Mouse (Mus musculus) MEL (cell line): Measurements from ENCODE around the gene Sdccag8. TPM values are rescaled to one million over a fixed set of nuclear protein-coding genes. Genes with fewer than 3 reads are reported as not detected.

Experiments
- DNase-seq: peaks from one replicate; pipeline ENCODE4 v3.0.0; 2011; ENCODE audit warnings: low read depth, low spot score
- H3K27ac ChIP-seq: 2 replicates; pipeline ENCODE4 v1.5.1; 2012; ENCODE audit warnings: low read depth, mild to moderate bottlenecking, control low read depth, low read length, moderate library complexity; ENCODE audit not compliant: control insufficient read depth
- H3K27me3 ChIP-seq, 2 experiments: fragments of 150-350 bp in 1 of 2; sonication (generic) in 1 of 2; 2 replicates each; pipeline ENCODE4 v1.6.1; 2012; ENCODE audit warnings: low read length in 2 of 2, mild to moderate bottlenecking in 2 of 2, improper control_type of control experiment in 1 of 2, moderate library complexity in 1 of 2; ENCODE audit not compliant: insufficient read depth in 2 of 2, control insufficient read depth in 1 of 2
- H3K36me3 ChIP-seq, 2 experiments: 2 replicates each; pipeline ENCODE4 v1.6.1; 2012 to 2014; ENCODE audit warnings: low read length in 2 of 2, improper control_type of control experiment in 1 of 2, inconsistent platforms in 1 of 2, mild to moderate bottlenecking in 1 of 2; ENCODE audit not compliant: insufficient read depth in 2 of 2, control insufficient read depth in 1 of 2
- H3K4me1 ChIP-seq, 2 experiments: fragments of 150-350 bp in 1 of 2; sonication (generic) in 1 of 2; 2 replicates each; pipeline ENCODE4 v1.6.1; 2012; ENCODE audit warnings: low read length in 2 of 2, improper control_type of control experiment in 1 of 2, mild to moderate bottlenecking in 1 of 2; ENCODE audit not compliant: insufficient read depth in 2 of 2, control insufficient read depth in 1 of 2
- H3K4me3 ChIP-seq, 2 experiments: fragments of 150-350 bp in 1 of 2; sonication (generic) in 1 of 2; 2 replicates each; pipeline ENCODE4 v1.5.1; 2012; ENCODE audit warnings: low read depth in 2 of 2, low read length in 2 of 2, mild to moderate bottlenecking in 2 of 2, moderate library complexity in 2 of 2, control low read depth in 1 of 2, improper control_type of control experiment in 1 of 2; ENCODE audit not compliant: control insufficient read depth in 1 of 2, insufficient read depth in 1 of 2
- H3K79me2 ChIP-seq: 2 replicates; pipeline ENCODE4 v1.6.1; 2012; ENCODE audit warnings: mild to moderate bottlenecking, low read length, moderate library complexity; ENCODE audit not compliant: control insufficient read depth, poor library complexity, insufficient read depth
- H3K9ac ChIP-seq: 2 replicates; pipeline ENCODE4 v1.6.1; 2012; ENCODE audit warnings: low read depth, mild to moderate bottlenecking, control low read depth, low read length, moderate library complexity; ENCODE audit not compliant: control insufficient read depth, poor library complexity, severe bottlenecking
- H3K9me3 ChIP-seq: fragments of 150-350 bp; sonication (generic); replicated peaks from 2 replicates; pipeline ENCODE4 v1.6.1; 2012; ENCODE audit warnings: mild to moderate bottlenecking, low read length, improper control_type of control experiment, moderate library complexity; ENCODE audit not compliant: insufficient read depth
- BHLHE40 ChIP-seq: IDR thresholded peaks from 2 replicates; pipeline ENCODE4 v1.6.1; 2012; ENCODE audit warnings: low read depth, mild to moderate bottlenecking, inconsistent platforms, low read length, improper control_type of control experiment, borderline replicate concordance
- CHD1 ChIP-seq: IDR thresholded peaks from 2 replicates; pipeline ENCODE4 v1.6.1; 2012; ENCODE audit warnings: low read depth, mild to moderate bottlenecking, inconsistent platforms, low read length, improper control_type of control experiment
- ELF1 ChIP-seq: IDR thresholded peaks from 2 replicates; pipeline ENCODE4 v1.6.1; 2014; ENCODE audit warnings: low read depth, mild to moderate bottlenecking, inconsistent platforms, low read length, improper control_type of control experiment, moderate library complexity
- EP300 ChIP-seq, 2 experiments: IDR thresholded peaks; 2 replicates each; pipeline ENCODE4 v1.6.1; 2011; ENCODE audit warnings: improper control_type of control experiment in 2 of 2, low read length in 2 of 2, low read depth in 1 of 2, mild to moderate bottlenecking in 1 of 2
- ETS1 ChIP-seq: IDR thresholded peaks from 2 replicates; pipeline ENCODE4 v1.6.1; 2012; ENCODE audit warnings: low read depth, mild to moderate bottlenecking, inconsistent platforms, low read length, improper control_type of control experiment, moderate library complexity
- GATA1 ChIP-seq: IDR thresholded peaks from 2 replicates; pipeline ENCODE4 v1.6.1; 2011; ENCODE audit warnings: low read depth, low read length, improper control_type of control experiment
- HCFC1 ChIP-seq: IDR thresholded peaks from 2 replicates; pipeline ENCODE4 v1.6.1; 2012; ENCODE audit warnings: low read depth, mild to moderate bottlenecking, inconsistent platforms, low read length, improper control_type of control experiment, moderate library complexity
- MAX ChIP-seq: IDR thresholded peaks from 2 replicates; pipeline ENCODE4 v1.6.1; 2011; ENCODE audit warnings: low read length, improper control_type of control experiment
- MYB ChIP-seq: IDR thresholded peaks from 2 replicates; pipeline ENCODE4 v1.6.1; 2011; ENCODE audit warnings: mild to moderate bottlenecking, low read depth, low read length, improper control_type of control experiment
- POLR2A ChIP-seq, 2 experiments: IDR thresholded peaks; 2 replicates each; pipeline ENCODE4 v1.6.1; 2011 to 2012; ENCODE audit warnings: low read length in 2 of 2, mild to moderate bottlenecking in 2 of 2, control low read depth in 1 of 2, improper control_type of control experiment in 1 of 2, low read depth in 1 of 2, moderate library complexity in 1 of 2; ENCODE audit not compliant: control insufficient read depth in 1 of 2, insufficient read depth in 1 of 2, poor library complexity in 1 of 2
- POLR2AphosphoS2 ChIP-seq: IDR thresholded peaks from 2 replicates; pipeline ENCODE4 v1.6.1; 2011; ENCODE audit warnings: low read length, improper control_type of control experiment
- POLR2AphosphoS5 ChIP-seq: IDR thresholded peaks from 2 replicates; pipeline ENCODE4 v1.6.1; 2012; ENCODE audit warnings: low read depth, borderline replicate concordance, mild to moderate bottlenecking, inconsistent platforms, low read length, moderate library complexity, mixed read lengths
- RCOR1 ChIP-seq: IDR thresholded peaks from 2 replicates; pipeline ENCODE4 v1.6.1; 2012; ENCODE audit warnings: low read depth, mild to moderate bottlenecking, inconsistent platforms, low read length, improper control_type of control experiment
- SIN3A ChIP-seq: IDR thresholded peaks from 2 replicates; pipeline ENCODE4 v1.6.1; 2012; ENCODE audit warnings: low read length, improper control_type of control experiment, inconsistent platforms
- SMC3 ChIP-seq: IDR thresholded peaks from 2 replicates; pipeline ENCODE4 v1.6.1; 2011; ENCODE audit warnings: low read depth, low read length, improper control_type of control experiment
- TCF12 ChIP-seq: IDR thresholded peaks from 2 replicates; pipeline ENCODE4 v1.6.1; 2014; ENCODE audit warnings: low read depth, mild to moderate bottlenecking, inconsistent platforms, low read length, improper control_type of control experiment, moderate library complexity
- USF1 ChIP-seq: IDR thresholded peaks from 2 replicates; pipeline ENCODE4 v1.6.1; 2014; ENCODE audit warnings: low read depth, mild to moderate bottlenecking, inconsistent platforms, low read length, improper control_type of control experiment, moderate library complexity
- ZMIZ1 ChIP-seq: IDR thresholded peaks from 2 replicates; pipeline ENCODE4 v1.6.1; 2012; ENCODE audit warnings: low read depth, mild to moderate bottlenecking, inconsistent platforms, low read length, improper control_type of control experiment, moderate library complexity
- ZNF384 ChIP-seq: IDR thresholded peaks from 2 replicates; pipeline ENCODE4 v1.6.1; 2012; ENCODE audit warnings: low read depth, mild to moderate bottlenecking, inconsistent platforms, low read length, improper control_type of control experiment
- polyA plus RNA-seq, 2 experiments: library from polyadenylated mRNA; stranded (reverse) in 1 of 2; unstranded in 1 of 2; fragments of >175 nt in 1 of 2; fragments of >200 nt in 1 of 2; gene quantifications; 2 replicates each; pipeline versions ENCODE4 v1.2.1 to v1.2.4; 2012; ENCODE audit warnings: low replicate concordance in 2 of 2, low read depth in 1 of 2; ENCODE audit not compliant: insufficient read length in 2 of 2, insufficient read depth in 1 of 2, missing spikeins in 1 of 2
- total RNA-seq: library from RNA; depleted of rRNA; stranded (reverse); fragments of 300-350 nt; gene quantifications from 2 replicates; pipeline ENCODE4 v1.2.3, GENCODE M21; 2012

The Sdccag8 gene
- total and polyA plus RNA-seq, 3 experiments: 4.6 to 7.8 TPM; not detected in 1

DNA sequence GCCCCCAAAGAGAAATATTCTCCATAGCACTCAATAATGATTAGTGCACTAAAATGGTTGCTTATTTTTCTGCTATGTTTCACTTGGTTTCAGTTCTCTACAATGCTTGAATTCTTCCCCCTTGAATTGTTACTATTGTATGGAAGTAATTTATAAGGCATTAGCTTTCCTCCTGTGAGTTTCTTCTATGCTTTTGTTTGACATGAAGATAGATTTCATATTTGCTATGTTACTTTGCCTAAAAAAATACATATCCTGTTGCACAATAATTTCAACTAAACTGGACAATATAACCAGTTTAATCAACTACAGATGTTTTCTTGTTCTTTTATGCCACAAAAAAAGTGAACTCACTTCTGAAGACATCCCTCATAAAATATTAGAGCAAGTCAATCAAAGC is 4.3 kb upstream of the Sdccag8 start:
- Histone ChIP-seq H3K4me3 (no peak overlapping the region), H3K79me2 (peaks cover 33% of the 10 kb centered on the region), H3K4me1 (peaks cover 0 to 6% of the 10 kb centered on the region in 2 experiments; a peak in 1 of 4 replicates), H3K36me3 (peaks cover 0 to 16% of the 10 kb centered on the region in 2 experiments; a peak in 3 of 4 replicates), H3K9me3 (no peaks in the 10 kb centered on the region), H3K9ac (no peak overlapping the region), H3K27me3 (no peaks in the 10 kb centered on the region), H3K27ac (no peak overlapping the region)
- no peak for TF ChIP-seq RCOR1
- TF ChIP-seq POLR2AphosphoS2: no peak
- TF ChIP-seq MYB: no peak
- TF ChIP-seq BHLHE40: no peak
- TF ChIP-seq SMC3: no peak
- no peak for TF ChIP-seq USF1
- TF ChIP-seq ETS1: no peak
- no peak for TF ChIP-seq POLR2A (IDR thresholded peaks at IDR 0.05; ENCODE audit: control insufficient read depth in 1 of 2, insufficient read depth in 1 of 2, low read depth in 1 of 2, low read length in 2 of 2, poor library complexity in 1 of 2)
- no peak for DNase-seq

DNA sequence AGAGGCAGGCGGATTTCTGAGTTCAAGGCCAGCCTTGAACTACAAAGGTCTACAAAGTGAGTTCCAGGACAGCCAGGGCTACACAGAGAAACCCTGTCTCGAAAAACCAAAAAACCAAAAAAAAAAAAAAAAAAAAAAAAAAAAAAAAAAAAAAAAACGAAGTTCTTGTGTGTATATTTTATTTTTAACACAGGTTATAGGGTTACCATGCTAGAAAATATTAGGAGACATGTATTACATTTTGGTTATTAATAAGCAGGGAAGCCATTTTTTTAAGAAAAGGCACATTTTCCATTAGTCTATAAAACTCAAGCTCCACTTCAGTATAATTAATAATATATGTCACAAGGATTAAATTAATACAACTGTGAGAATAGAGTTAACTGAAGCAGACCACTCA is 2.6 kb upstream of the Sdccag8 start:
- peak; percentile 58 for TF ChIP-seq ZNF384
- no peak for TF ChIP-seq POLR2A (IDR thresholded peaks at IDR 0.05; ENCODE audit: control insufficient read depth in 1 of 2, insufficient read depth in 1 of 2, low read depth in 1 of 2, low read length in 2 of 2, poor library complexity in 1 of 2)
- TF ChIP-seq, all 39 proteins: peak for 1
- H3K9me3 ChIP-seq: no peaks in the 10 kb centered on the region

DNA sequence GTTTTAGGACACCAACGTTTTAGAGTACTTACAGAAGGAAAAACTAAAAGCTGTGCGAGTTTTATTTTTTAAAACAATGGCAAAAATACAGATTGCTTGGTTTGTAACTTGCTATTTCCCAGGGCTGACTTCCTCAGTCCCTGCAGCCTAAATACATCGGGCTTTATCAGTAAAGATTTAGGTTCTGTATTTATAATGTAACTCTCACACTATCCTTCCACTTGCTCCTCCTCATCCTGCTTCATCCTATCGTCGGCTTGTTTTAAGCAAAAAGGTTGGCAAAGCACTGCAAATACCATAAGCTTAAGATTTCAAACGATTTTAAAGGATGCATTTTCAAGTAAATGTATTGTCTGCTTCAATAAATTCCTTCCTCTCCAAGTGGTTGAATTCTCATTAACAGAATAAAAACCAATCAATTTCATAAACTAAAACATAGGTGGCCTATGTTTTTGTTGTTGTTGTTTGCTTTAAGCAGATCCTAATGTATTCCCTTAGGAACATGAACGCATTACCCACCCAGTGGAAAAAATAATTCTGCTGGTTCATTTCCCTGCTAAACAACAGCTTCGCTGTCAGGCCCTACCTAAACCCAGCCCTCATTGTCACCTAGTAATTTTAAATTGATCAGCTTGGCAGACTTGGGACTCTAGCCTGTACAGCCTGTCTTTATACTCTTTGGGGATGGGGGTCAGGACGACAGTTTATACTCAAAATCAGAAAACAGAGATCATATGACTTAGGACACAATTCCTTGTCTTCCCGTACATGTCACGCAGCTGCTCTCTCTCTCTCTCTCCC is 1.8 kb upstream of the Sdccag8 start:
- no peaks in the 10 kb centered on the region for H3K27me3 ChIP-seq
- peaks cover 30% of the 10 kb centered on the region for H3K79me2 ChIP-seq
- H3K9ac ChIP-seq: peak overlapping the region; percentile 93
- peak overlapping the region; percentile 71 to 88 for H3K4me3 ChIP-seq
- no peaks in the 10 kb centered on the region for H3K9me3 ChIP-seq
- peaks cover 0 to 20% of the 10 kb centered on the region in 2 experiments; a peak in 2 of 4 replicates for H3K36me3 ChIP-seq
- H3K4me1 ChIP-seq: peaks cover 0 to 6% of the 10 kb centered on the region in 2 experiments; a peak in 1 of 4 replicates
- peak overlapping the region; percentile 36 for H3K27ac ChIP-seq
- TF ChIP-seq ELF1 (no peak), ZMIZ1 (no peak), MAX (peak; percentile 38; the same call in 1 of the 2 replicates), GATA1 (0 out of 2 replicates have a peak, but pooled peaks have one; percentile 27), POLR2AphosphoS2 (no peak), TCF12 (0 out of 2 replicates have a peak, but pooled peaks have one; percentile 11), EP300 (IDR thresholded peaks at IDR 0.05; ENCODE audit: low read depth in 1 of 2, low read length in 2 of 2) (0 out of 4 replicates have a peak, but pooled peaks of 1 of the 2 experiments have one; percentile 20), SIN3A (peak; percentile 59; the same call in 1 of the 2 replicates), HCFC1 (0 out of 2 replicates have a peak, but pooled peaks have one; percentile 30), CHD1 (no peak), POLR2AphosphoS5 (no peak), ETS1 (0 out of 2 replicates have a peak, but pooled peaks have one; percentile 14)
- TF ChIP-seq, all 39 proteins: peak for 7
- peak; percentile 65 for DNase-seq

More for the DNA sequence above, 2.6 kb upstream of the Sdccag8 start:
- H3K4me3 ChIP-seq: peak overlapping the region; percentile 71 to 88
- H3K79me2 ChIP-seq: peaks cover 30% of the 10 kb centered on the region
- no peak for DNase-seq
- peaks cover 0 to 20% of the 10 kb centered on the region in 2 experiments; a peak in 2 of 4 replicates for H3K36me3 ChIP-seq
- H3K9ac ChIP-seq: peak overlapping the region; percentile 93
- peaks cover 0 to 6% of the 10 kb centered on the region in 2 experiments; a peak in 1 of 4 replicates for H3K4me1 ChIP-seq
- H3K27me3 ChIP-seq: no peaks in the 10 kb centered on the region
- no peak overlapping the region; the same call in 1 of the 2 replicates for H3K27ac ChIP-seq
